Mouse (Mus musculus): ENCODE measurements around the gene Il1rap. TPM values are rescaled to one million over a fixed set of nuclear protein-coding genes. Genes with fewer than 3 reads are reported as not detected.

Gene Il1rap
- 3.1 and 5.6 TPM in 2 replicates for polyA plus RNA-seq (2012; rRNA removed)

DNA sequence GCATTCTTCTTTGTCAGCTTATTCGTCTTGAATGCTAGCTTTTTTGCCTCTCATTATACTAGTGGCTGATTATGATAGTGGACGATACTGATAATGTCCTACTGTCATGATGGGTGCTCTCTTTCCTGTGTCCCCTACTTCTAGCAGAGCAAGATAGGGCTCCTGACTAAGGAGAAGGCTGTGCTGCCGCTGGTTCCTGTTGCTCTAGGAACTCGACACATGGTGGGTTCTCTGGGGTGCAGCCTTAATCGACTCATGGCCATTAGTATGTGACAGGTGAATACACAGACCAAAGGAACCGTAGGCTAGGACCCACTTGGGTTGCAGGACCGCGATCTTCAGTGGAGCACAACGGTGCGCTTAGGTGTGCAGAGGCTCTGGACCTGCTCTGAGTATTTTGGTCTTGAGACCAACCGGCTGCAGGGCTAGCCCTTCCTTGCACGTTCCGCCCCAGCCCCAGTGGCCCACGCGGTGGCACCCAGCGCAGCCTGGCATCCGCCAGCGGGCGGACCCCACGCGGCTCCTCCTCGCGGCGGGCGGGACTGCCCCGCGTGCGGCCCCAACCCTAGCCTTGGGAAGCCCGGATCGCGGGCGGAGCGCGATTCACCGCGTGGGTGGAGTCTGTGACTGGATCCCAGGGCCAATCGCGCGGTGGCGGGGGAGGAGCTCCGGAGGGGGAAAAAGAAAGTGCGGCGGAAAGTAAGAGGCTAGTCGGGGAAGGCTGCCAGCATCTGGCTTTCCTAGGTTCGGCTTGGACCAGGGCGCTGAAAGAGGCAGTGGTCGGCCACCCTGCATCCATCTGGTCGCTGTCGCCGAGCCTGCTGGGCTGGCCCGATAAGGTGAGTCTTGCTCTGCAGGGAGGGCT lies at the start of gene Il1rap:
TSS of gene Il1rap (plus strand) at position 657 of the 865 bp plus-strand sequence.

Other genes starting within 250 kb of the Il1rap start
- gene Cldn1, start 209.9 kb upstream of the Il1rap start, polyA plus RNA-seq (2012; rRNA removed): 2.6 and 4.4 TPM in 2 replicates
- gene Cldn16, start 118.6 kb upstream of the Il1rap start, polyA plus RNA-seq (2012; rRNA removed): not detected in 2 replicates
- 0.04 and 0.05 TPM in 2 replicates for gene Tmem207, start 54.9 kb upstream of the Il1rap start, polyA plus RNA-seq (2012; rRNA removed)

Data from central nervous system, embryonic 11.5 days (tissue).